Mouse (Mus musculus): Measurements from ENCODE around the gene Pfdn6. TPM values are rescaled to one million over a fixed set of nuclear protein-coding genes. Genes with fewer than 3 reads are reported as not detected.
A peak's percentile ranks its signal among the peaks of the same experiment; 100 is the strongest.
"Not testable (repeated sequence)": the region's sequence is repeated elsewhere in the genome, so short reads cannot be mapped to it uniquely, and the experiment has no call there.

Gene Pfdn6
- total RNA-seq, 2 experiments from 2014 or later = 51.2 to 67.6 TPM

- intact Hi-C loops (cut with DNase I) = loop anchor here (2.0 kb wide), 1 partner anchor 13 kb away; the partner anchor contains the start of genes Pfdn6 and Wdr46
- no peak for DNase-seq
- Histone ChIP-seq H3K4me3 (peak overlapping the region; percentile 92), H3K27ac (peak overlapping the region; percentile 98)
- TF ChIP-seq CTCF (IDR thresholded peaks at IDR 0.05) = no peak
These were observed 13.9 kb upstream of the Pfdn6 start for GRCm38 (mm10) chr17:33953961-33954565.

GRCm38 (mm10) chr17:33953310-33953709 is 13.2 kb upstream of the Pfdn6 start:
- Histone ChIP-seq H3K27ac (no peak overlapping the region), H3K4me3 (no peak overlapping the region)
- DNase-seq = no peak
- intact Hi-C loops (cut with DNase I) = no loop called here
- TF ChIP-seq CTCF (IDR thresholded peaks at IDR 0.05) = no peak

GRCm38 (mm10) chr17:33952879-33953278 is 12.7 kb upstream of the Pfdn6 start:
- no peak overlapping the region for H3K27ac ChIP-seq
- intact Hi-C loops (cut with DNase I) = no loop called here

GRCm38 (mm10) chr17:33952015-33952414 is 11.9 kb upstream of the Pfdn6 start:
- DNase-seq; intact Hi-C loops (cut with DNase I); H3K27ac ChIP-seq: not testable (repeated sequence)
- H3K4me3 ChIP-seq = peak overlapping the region; percentile 73

More at GRCm38 (mm10) chr17:33952879-33953278, 12.7 kb upstream of the Pfdn6 start:
- H3K4me3 ChIP-seq = no peak overlapping the region
- TF ChIP-seq CTCF (IDR thresholded peaks at IDR 0.05) = no peak
- DNase-seq = no peak

- H3K27ac ChIP-seq = peak within 1 kb of the TSS; percentile 85
- intact Hi-C loops (cut with DNase I) = no loop called here
These were observed 11.1 kb upstream of the Pfdn6 start, which contains the start of gene B3galt4 for GRCm38 (mm10) chr17:33951021-33951946. Gene B3galt4, minus strand, starts transcription at chr17:33951488.

GRCm38 (mm10) chr17:33950131-33950625 is 10.0 kb upstream of the Pfdn6 start:
- DNase-seq = peak; percentile 21
- H3K27ac ChIP-seq = peak overlapping the region; percentile 85
- TF ChIP-seq CTCF (IDR thresholded peaks at IDR 0.05) = no peak
- peak overlapping the region; percentile 73 for H3K4me3 ChIP-seq
- intact Hi-C loops (cut with DNase I) = no loop called here

More at GRCm38 (mm10) chr17:33951021-33951946, 11.1 kb upstream of the Pfdn6 start, which contains the start of gene B3galt4:
- no peak for TF ChIP-seq CTCF (IDR thresholded peaks at IDR 0.05)
- peak; percentile 83 for DNase-seq
- H3K4me3 ChIP-seq = peak within 1 kb of the TSS; percentile 73

GRCm38 (mm10) chr17:33948905-33949537 is 8.9 kb upstream of the Pfdn6 start:
- DNase-seq = no peak
- no peak overlapping the region for H3K27ac ChIP-seq
- no peak for TF ChIP-seq CTCF (IDR thresholded peaks at IDR 0.05)
- intact Hi-C loops (cut with DNase I) = no loop called here
- no peak overlapping the region for H3K4me3 ChIP-seq

- peak; percentile 21 for DNase-seq
- intact Hi-C loops (cut with DNase I) = no loop called here
- no peak for TF ChIP-seq CTCF (IDR thresholded peaks at IDR 0.05)
These were observed 8.2 kb upstream of the Pfdn6 start for GRCm38 (mm10) chr17:33948090-33948904.

GRCm38 (mm10) chr17:33947430-33948089 is 7.4 kb upstream of the Pfdn6 start:
- intact Hi-C loops (cut with DNase I) = no loop called here
- no peak for TF ChIP-seq CTCF (IDR thresholded peaks at IDR 0.05)
- Histone ChIP-seq H3K27ac (no peak overlapping the region), H3K4me3 (no peak overlapping the region)
- DNase-seq = no peak

More at GRCm38 (mm10) chr17:33948090-33948904, 8.2 kb upstream of the Pfdn6 start:
- H3K4me3 ChIP-seq = no peak overlapping the region
- H3K27ac ChIP-seq = no peak overlapping the region

- Histone ChIP-seq H3K4me3 (no peak overlapping the region), H3K27ac (no peak overlapping the region)
- no peak for DNase-seq
- intact Hi-C loops (cut with DNase I) = no loop called here
- no peak for TF ChIP-seq CTCF (IDR thresholded peaks at IDR 0.05)
These were observed 3.3 kb upstream of the Pfdn6 start for GRCm38 (mm10) chr17:33943454-33943853.

- no peak for DNase-seq
- H3K27ac ChIP-seq = peak overlapping the region; percentile 96
- intact Hi-C loops (cut with DNase I) = loop anchor here (2.0 kb wide), 1 partner anchor 13 kb away; the partner anchor contains the start of gene Vps52
- H3K4me3 ChIP-seq = peak overlapping the region; percentile 97
- no peak for TF ChIP-seq CTCF (IDR thresholded peaks at IDR 0.05)
These were observed 1.2 kb upstream of the Pfdn6 start for GRCm38 (mm10) chr17:33941381-33941780.

All from gastrocnemius, adult 2 months (tissue).